Mouse (Mus musculus) spleen, postnatal 4 days (tissue): Measurements from ENCODE around the gene Krtap17-1.

ENCODE experiments used
- DNase-seq, 2 experiments: peaks; one replicate each; pipeline ENCODE4 v3.0.0; 2022; ENCODE audit warnings: low spot score in 2 of 2

Gene Krtap17-1

GRCm38 (mm10) chr11:99993620-99994383 is at the start of gene Krtap17-1:
Krtap17-1 (minus strand) TSS chr11:99993994.
- no peak for DNase-seq

- no peak for DNase-seq
Measured at GRCm38 (mm10) chr11:100041454-100041853, 47.7 kb upstream of the Krtap17-1 start, which contains the start of gene Krt34. Krt34 (minus strand) TSS chr11:100041554.

GRCm38 (mm10) chr11:100029768-100030167 is 36.0 kb upstream of the Krtap17-1 start, which contains the start of gene Krt33b:
Krt33b (minus strand) TSS chr11:100029868.
- no peak for DNase-seq

- no peak for DNase-seq
Measured at GRCm38 (mm10) chr11:100021438-100021837, 27.6 kb upstream of the Krtap17-1 start.

- no peak for DNase-seq
Measured at GRCm38 (mm10) chr11:100019466-100019865, 25.7 kb upstream of the Krtap17-1 start.

GRCm38 (mm10) chr11:100016112-100016511 is 22.3 kb upstream of the Krtap17-1 start, which contains the start of gene Krt33a:
Krt33a (minus strand) TSS chr11:100016212.
- DNase-seq, result no peak

- DNase-seq, result no peak
Measured at GRCm38 (mm10) chr11:100013691-100014171, 19.9 kb upstream of the Krtap17-1 start.

GRCm38 (mm10) chr11:100010682-100011081 is 16.9 kb upstream of the Krtap17-1 start:
- DNase-seq, result no peak

GRCm38 (mm10) chr11:100008336-100008735 is 14.5 kb upstream of the Krtap17-1 start:
- DNase-seq, result no peak

GRCm38 (mm10) chr11:100006624-100007023 is 12.8 kb upstream of the Krtap17-1 start:
- DNase-seq, result no peak

GRCm38 (mm10) chr11:100005905-100006304 is 12.1 kb upstream of the Krtap17-1 start:
- DNase-seq, result no peak

- DNase-seq, result no peak
Measured at GRCm38 (mm10) chr11:100004846-100005245, 11.1 kb upstream of the Krtap17-1 start.

GRCm38 (mm10) chr11:99999091-99999490 is 5.3 kb upstream of the Krtap17-1 start:
- no peak for DNase-seq

GRCm38 (mm10) chr11:99994384-99994661 is 529 bp upstream of the Krtap17-1 start:
- DNase-seq, result no peak

GRCm38 (mm10) chr11:99990571-99990970 is 3.2 kb downstream of the Krtap17-1 start:
- DNase-seq, result no peak

- DNase-seq, result no peak
Measured at GRCm38 (mm10) chr11:99989881-99990405, 3.9 kb downstream of the Krtap17-1 start.

GRCm38 (mm10) chr11:99988530-99988929 is 5.3 kb downstream of the Krtap17-1 start:
- DNase-seq, result no peak

GRCm38 (mm10) chr11:99986180-99986647 is 7.6 kb downstream of the Krtap17-1 start, which contains the start of gene Krtap16-1:
Krtap16-1 (minus strand) TSS chr11:99986597.
- no peak for DNase-seq

- no peak for DNase-seq
Measured at GRCm38 (mm10) chr11:99985291-99986092, 8.3 kb downstream of the Krtap17-1 start.

GRCm38 (mm10) chr11:99983442-99983841 is 10.4 kb downstream of the Krtap17-1 start:
- no peak for DNase-seq

GRCm38 (mm10) chr11:99982731-99983130 is 11.1 kb downstream of the Krtap17-1 start:
- no peak for DNase-seq

- no peak for DNase-seq
Measured at GRCm38 (mm10) chr11:99978953-99979352, 14.8 kb downstream of the Krtap17-1 start, which contains the start of gene Krtap29-1. Krtap29-1 (minus strand) TSS chr11:99979053.
